Mouse (Mus musculus) embryo, embryonic 10.5 days (tissue): ENCODE measurements around the gene Wnt7b.

ENCODE experiments used
- DNase-seq: peaks from one replicate; pipeline ENCODE4 v3.0.0-alpha.2; 2015; ENCODE audit warnings: low spot score

The Wnt7b gene

DNA sequence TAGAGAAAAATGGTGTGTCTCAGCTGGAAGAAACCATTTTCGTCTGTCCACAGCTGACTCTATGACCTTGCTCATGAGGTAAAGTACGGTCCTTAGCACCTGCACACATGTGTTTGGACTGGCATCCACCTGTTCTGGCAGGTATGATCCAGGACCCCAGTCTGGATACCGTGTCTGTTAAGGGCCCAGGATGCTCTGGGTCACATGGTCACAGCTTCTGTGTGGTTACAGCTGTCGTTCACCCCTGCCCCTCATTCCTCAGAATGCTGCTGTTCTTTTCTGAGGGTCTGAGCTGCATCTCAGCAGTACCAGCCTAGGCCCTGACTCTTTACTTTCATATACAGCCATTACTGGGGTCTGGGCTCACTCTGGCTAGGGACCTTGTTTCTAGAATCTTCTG, 18.9 kb upstream of the Wnt7b start:
- no peak for DNase-seq

DNA sequence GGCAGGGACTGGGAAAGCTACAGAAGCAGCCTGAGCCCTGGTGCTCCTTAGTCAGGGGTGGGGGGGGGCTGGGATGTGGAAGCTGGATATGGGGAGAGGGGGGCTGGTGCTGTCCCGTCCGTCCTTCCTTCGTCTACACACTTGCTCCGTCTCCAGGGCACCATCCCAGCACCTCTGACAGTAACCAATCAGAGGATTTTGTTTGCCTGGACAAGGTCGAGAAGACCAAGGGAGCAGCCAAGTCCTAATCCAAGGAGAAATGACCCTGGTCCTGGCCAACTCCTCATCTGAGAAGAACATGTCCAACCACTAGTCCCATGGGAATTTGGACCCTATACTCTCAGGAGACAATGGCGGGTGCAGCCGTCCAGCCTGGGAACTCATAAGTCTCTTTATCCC, 18.4 kb upstream of the Wnt7b start:
- DNase-seq: no peak

DNA sequence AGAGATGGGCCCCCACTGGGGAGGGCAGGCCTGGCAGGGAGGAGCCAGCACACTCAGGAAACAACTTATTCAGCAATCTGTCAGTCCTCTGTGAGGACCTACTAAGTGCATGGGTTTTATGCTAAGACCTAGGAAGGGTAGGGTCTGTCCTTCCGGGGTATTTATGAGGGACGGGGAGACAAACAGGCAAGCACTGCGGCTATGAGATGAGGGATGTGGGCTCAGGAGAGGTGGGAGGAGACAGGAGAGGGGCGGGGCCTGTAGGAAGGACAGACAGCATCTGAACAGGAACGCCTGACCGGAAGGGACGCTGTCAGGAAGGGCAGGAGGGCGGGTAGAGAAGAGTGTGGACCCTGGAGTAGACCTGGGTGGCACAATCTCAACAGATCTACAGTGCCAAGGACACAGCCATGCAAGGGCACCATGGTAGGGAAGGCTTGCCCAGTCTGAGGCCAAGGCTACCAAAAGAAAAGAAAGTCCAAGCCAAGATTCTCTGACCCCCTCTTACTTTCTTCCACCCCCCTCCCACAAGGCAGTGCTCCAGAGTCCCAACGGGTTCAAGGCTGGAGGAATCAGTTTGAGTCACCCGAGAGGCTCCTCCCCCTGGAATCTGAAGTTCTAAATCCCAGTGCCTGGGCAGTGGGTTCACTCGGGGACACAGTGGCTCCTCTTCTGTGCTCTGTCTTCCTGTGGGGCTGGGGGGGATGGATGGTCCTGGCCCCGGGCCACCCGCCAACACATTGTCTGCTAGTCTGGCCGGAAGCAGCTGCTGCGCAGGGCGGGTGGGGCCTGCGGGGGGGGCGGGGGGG, 17.8 kb upstream of the Wnt7b start:
- peak; percentile 18 for DNase-seq

DNA sequence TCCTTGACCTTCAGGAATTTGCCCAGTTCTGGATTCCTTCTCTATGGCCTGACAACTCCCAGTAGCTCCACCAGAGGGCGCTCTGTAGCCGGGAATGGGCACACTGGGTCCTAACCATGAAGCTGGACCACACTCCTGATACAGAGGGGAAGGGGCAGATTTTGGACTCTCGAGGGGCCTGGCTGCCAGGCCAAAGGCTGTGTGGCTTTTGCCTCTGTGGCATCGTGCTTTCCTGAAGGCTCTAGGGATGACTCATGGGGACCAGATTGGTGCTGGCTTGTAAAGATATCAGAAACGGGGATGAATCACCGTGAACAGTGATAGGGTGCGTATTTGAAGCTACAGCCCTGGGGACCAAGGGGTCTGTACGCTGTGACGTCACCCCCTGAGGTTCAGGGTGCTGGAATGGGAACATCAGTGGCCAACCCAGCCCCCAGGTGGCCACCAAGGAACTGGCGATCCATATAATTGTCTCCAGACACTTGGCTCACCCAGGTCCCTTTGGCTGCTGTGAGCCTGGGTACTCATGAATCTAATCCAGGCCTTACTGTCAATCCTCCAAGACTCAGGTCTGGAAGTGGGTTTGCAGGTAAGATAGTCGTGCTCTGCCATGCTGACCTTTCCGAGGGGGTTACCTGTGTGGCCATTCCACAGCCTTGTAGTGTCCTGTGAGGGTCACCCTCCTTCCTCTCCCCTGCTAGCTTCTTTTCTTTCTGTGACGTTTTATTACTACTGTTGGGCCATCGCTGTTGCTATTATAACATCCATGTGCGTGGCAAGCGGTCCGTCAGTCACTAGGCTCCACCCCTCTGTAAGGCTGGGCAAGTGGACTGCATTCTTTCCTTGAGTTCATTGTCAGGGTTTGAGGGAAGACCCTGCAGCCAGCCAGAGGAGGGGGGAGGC, 17.0 kb upstream of the Wnt7b start:
- DNase-seq: peak; percentile 85

DNA sequence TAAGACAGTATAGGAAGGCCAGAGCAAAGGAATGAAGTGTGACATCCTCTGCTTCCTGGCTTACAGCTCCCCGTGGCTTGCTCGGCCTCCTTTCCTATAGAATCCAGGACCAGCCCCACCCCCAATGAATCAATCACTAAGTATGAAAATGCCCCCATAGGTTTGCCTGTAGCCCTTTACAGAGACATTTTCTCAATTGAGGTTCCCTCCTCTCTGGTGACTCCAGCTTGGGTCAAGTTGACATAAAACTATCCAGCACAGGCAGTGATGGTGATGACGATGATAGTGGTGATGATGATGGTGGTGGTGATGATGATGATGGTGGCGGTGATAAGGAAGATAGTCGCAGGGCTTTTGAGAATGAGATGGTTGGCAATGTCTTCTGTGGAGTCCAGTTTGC, 16.2 kb upstream of the Wnt7b start:
- DNase-seq: no peak

DNA sequence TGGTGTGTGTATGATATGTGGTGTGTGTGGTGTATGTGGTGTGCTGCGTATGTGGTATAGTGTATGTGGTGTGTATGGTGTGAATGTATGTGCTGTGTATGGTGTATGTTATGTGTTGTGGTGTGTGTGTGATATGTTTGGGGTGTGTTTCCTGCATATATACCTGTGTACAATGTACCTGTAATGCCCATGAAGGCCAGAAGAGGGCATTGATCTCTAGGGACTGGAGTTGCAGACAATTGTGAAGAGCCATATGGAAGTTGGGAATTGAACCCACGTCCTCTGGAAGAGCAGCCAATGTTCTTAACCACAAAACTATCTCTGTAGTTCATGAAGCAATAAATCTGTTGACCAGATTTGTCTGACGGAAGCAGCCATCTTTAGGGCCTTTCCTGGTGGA, 15.1 kb upstream of the Wnt7b start:
- no peak for DNase-seq

DNA sequence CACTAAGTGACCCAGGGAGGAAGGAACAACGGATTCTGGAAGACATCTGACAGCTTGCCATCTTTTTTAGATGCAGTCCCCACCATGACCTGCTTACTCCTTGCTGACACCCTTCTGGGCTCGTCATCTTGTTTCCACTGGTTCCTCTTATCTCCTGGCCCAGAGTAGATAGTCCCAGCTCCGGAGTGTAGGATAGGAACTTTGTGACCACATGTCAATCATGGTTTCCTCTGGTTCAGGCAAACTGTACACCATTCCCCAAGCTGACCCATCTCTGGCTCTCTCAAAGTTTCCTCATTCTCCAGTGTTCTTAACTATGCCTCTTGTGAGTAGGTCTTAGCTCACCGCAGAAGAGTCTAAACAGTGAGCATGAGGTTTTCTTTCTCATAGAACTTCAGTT, 10.4 kb upstream of the Wnt7b start:
- no peak for DNase-seq

DNA sequence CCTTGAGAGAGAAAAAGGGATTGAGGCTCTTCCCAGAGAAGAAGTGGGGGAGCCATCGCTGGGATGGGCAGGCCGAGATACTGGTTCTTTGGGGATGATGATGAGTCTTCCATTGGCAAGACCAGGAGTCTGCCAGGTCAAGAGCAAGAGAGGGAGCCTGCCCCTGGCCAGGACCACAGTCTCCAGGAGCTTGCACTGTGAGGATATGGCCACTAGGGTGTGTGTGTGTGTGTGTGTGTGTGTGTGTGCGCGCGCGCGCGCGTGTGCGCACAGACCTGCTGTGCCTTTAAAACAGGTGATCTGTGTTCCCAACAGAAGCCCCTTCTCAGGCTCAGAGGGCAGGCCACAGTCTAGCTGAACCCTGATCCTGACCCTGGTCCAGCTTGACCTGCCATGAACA, 8.6 kb upstream of the Wnt7b start:
- no peak for DNase-seq

DNA sequence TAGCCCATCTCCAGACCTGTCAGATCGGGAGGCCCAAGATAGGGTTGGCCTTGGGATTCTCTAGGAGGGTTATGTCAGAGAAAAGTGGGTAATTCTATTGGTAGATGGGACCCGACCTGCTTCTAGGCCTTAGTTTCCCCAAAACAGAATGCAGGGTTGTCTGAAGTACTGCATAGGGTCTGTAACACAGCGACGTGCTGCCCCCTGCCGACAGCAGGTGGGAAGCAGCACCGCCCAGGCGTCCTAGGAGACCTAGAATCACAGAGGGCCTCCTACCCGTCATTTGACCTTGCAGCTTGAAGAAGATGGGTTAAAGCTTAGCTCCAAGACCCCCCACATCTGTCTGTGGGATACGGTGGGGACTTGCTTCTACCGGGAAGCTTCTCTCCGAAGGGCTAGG, 1.2 kb upstream of the Wnt7b start:
- peak; percentile 83 for DNase-seq

DNA sequence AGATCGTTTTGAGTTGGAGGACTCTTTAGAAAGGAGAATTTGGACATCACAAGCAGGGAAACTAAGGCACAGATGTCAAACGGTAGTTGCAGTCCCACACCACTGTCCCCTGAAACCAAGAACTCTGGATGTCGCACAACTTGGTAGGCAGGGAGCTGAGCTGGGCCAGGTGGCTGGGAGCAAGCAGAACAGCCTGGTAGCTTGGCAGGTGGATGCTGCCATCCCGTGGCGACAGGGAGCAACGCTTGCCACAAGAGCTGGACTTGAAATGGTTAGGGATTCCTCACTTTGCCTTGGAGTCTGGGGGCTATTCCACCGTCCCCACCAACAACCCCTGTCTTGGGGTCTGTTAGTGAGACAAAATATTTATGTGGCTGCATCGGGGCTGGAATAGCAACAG, 751 bp upstream of the Wnt7b start:
- DNase-seq: peak; percentile 90

DNA sequence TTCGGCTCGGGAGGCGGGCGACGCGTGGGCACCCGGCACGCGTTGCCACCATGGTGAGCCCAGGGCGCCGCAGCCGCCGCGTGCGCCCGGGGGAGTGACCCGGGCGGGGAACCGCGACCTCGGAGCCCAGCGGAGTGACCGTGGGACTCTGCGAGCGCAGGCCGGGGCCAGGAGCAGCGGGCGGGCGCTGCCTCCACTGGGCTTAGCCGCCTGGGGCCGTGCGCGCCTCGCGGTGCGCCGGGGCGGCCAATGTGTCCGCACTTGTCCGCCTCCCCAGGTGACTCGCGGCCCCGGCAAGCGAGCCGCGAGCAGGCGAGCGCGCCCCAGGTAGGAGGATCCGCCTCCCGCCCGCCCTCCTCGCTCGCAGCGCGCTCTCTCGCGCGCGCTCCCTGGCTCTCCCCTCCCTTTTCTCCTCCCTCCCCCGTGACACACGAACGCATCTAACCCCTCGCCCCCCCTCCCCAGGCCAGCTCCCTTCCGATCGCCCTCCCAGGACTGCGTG, 659 bp downstream of the Wnt7b start:
- DNase-seq: peak; percentile 26

DNA sequence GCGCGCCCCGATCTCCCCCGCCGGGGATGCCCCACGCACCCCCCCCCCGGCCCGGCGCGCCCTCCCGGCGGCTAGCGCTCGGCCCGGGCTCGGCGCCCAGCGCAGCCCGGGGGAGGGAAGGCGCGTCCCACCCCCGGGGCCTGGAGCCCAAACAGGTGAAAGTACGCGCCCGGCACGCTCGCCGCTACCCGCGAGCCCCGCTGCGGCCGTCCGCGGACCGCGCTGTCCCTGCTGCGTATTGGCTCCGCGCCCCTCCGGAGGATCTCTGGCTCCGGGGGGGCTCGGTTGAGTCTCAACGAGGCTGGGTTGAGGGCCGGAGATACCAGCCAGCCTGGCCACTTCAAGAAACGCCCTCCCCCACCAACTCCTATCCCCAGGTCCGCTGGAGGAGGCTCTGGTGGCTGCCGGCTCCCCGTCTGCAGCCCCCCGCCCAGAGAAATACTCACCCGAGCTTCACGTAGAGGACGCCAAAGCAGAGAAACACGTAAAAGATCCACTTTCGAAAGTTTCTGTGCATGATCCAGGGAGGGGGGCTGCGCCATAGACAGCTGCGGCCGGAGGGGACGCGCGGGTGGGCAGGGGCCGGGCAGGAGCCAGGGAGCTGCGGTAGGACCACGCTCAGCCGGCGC, 1.2 kb downstream of the Wnt7b start:
- DNase-seq: peak; percentile 29

DNA sequence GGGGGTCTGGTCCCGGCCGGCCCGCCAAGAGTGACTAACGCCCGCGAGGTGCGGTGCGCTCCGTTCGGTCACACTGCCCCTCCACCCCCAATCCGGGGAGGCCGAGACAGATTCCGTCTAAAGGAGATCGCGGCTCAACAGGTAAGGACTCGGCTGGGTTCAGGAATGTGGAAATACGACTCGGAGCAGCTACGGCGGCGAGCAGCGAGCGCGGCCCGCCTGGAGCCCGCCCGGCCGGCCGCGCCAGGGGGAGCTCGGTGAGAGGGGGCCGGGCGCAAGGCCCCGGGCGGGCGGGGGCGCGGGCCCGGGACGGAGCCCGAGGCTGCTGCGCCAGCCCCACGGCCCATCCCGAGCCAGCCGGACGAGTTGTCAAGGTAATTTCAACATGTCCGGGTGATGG, 1.8 kb downstream of the Wnt7b start:
- DNase-seq: peak; percentile 30

DNA sequence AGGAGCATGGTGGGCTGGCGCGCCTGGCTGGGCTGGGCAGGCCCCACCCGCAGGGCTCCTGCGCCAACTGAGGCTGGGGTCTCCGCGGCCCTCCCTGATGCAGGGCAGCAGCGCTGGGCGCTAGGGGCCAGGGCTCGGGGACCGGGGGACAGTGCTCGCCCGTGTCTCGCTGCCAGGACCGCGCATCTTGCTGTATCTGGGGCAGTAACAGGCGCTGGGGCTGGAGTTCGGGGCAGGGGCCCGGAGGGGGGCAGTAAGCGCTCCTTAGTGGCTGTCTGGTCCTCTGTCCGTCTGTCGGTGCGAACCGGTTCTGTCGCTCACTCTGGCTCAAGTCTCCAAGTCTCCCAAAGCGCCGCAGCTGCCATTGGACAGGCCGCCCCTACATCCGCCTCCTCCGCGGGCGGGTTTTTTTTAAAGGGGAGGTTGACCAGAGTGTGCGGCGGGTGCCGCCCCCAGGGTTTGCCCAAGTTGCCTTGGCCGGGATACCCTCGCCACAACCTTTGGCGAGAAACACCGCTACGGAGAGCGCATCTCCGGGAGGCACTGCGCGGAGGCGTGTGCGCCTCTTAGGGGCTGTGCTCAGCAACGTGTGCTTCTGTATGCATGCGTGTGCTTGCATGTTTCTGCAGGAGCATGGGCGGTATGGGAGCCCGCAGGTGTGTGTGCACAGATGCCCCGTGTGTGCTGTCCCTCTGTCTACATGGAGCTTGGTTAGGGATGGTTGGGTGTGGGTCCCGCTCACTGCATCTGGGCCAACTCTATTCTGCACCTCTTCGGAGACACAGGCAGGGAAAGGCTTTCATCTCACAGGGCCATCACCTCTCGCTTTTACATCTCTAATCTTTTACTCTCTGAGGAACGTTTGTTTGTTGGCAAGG, 4.5 kb downstream of the Wnt7b start:
- peak; percentile 46 for DNase-seq

DNA sequence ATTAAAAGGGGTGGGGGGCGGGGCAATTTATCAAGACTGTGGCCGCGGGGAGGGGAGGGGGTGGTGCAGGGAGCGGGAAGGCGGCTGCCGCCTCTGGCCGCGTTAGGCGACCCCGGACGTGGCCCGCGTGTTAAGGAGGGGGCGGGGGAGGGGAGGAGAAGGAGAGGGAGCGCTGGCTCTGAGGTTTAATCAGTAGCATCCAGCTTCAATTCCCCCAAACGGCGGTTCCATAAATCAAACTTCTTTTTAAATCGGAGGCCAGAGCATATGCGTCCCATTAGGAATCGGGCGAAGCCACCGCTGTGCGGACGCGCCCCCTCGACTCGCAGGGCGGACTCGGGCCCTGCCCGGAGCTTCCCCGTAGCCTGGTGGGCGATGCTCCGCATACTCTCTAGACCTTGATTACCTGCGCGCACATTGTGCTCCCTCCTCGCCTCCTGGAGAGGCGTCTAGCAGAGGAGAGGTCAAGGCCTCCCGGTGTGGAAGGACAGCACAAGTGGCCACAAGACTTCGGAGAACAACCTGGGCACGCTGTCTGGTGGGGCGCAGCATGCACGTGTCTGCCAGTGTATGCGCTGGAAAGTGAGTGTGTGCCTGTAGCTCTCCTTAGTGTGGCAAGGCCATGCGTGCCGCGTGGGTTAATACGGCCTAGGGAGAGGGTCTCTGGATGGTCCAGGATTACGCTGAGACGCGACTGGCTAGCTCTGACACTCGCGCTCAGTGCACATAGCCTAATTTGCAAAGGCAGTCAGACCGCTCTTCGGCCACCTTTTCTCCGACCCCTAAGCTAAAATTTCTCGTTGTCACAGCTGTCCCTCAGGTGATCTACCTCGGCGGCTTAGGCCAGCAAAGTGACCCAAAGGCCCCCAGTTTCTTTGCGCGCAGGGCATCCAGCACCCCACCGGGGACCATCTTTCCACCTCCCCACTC, 5.5 kb downstream of the Wnt7b start:
- peak; percentile 78 for DNase-seq

DNA sequence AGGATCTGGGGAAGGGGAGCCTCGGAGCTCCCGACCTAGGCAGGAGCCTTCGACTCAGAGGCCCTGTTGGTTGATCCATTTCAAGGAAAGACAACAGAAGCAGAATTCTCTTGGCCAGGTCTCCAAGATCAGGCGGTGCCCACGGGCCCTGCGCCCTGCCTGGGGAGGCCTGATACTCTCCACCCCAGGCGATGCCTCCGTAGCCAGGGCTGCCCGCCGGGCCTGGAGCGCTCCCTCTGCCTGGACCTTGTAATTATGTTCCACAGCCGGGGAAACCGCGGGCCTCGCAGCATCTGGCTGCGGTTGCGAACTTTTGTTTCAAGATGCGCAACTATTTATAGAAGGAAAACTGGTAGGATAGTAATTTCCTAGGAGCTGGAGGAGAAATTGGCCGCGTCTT, 6.2 kb downstream of the Wnt7b start:
- DNase-seq: no peak

DNA sequence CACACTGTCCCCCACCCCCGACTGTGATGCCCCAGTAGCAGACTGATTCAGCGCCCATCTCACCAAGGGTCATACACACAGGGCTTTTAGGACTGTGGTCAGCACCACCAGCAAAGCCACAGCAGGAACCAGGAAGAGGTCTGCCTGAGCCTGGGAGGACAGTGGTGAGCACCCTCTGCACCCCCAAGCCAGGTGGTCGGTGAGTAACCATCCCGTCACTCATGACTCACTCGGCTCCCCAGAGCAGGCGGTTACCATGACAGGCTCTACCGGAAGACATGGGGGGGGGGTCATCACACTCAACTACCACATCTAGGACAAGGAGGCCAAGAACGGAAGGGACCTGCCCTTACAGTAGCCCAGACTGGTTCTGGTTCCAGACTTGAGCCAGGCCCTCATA, 7.7 kb downstream of the Wnt7b start:
- DNase-seq: no peak

DNA sequence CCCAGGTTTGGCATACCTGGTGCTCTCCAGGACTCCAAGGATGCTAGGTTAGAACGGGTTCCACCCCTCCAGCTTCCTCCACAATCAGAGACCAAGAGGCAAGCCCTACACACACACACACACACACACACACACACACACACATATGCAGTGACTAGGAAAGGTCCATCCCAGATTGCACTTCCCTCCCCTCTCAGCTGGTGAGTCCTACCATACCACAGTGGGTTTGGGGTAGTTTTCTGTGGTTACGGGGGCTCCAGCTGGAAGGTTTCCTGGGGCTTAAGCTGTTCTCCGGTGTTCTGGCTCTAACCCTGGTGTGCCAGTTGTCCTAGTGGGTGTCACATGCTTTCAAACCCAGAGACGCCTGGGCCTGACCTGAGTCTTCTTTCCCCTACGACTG, 8.2 kb downstream of the Wnt7b start:
- DNase-seq: no peak

DNA sequence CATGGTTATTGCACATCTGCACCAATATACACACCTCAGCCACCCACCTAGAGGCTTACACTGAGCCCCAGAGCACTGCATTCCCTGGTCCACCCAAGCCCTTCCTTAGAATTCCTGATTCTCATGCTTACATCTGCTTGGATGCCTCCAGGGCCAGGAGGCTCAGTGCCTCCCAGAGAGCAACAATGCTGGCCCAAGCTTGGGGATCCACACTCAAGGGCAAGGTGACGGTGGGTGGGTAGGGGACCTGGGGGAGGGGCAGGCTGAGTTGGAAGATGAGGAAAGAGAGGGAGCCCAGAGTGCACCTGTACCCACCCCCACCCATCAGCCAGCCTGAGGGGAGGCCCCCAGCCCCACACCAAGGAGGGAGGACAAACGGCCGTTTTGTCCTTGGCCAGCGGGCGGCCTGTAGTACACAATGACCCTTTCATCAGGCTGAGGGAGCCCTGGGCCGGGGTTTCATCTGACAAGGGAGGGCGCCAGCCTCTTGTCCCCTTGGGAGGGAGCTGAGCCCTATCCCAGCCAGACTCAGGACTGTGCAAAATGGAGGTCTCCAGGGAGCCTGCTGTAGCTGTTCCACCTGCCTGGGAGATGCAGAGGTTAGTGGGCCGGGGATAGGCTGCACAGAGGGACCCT, 9.5 kb downstream of the Wnt7b start:
- DNase-seq: peak; percentile 33
